Mouse (Mus musculus) CD4-positive naive resting alpha-beta T cell, adult 57 days (primary cell): ENCODE measurements around the gene Trpm5. TPM values are rescaled to one million over a fixed set of nuclear protein-coding genes. Genes with fewer than 3 reads are reported as not detected.

ENCODE experiments used
- total RNA-seq: library from RNA; stranded (reverse); gene quantifications from one replicate; pipeline ENCODE4 v1.2.4, GENCODE M21; 2023

The Trpm5 gene
- total RNA-seq: not detected

DNA sequence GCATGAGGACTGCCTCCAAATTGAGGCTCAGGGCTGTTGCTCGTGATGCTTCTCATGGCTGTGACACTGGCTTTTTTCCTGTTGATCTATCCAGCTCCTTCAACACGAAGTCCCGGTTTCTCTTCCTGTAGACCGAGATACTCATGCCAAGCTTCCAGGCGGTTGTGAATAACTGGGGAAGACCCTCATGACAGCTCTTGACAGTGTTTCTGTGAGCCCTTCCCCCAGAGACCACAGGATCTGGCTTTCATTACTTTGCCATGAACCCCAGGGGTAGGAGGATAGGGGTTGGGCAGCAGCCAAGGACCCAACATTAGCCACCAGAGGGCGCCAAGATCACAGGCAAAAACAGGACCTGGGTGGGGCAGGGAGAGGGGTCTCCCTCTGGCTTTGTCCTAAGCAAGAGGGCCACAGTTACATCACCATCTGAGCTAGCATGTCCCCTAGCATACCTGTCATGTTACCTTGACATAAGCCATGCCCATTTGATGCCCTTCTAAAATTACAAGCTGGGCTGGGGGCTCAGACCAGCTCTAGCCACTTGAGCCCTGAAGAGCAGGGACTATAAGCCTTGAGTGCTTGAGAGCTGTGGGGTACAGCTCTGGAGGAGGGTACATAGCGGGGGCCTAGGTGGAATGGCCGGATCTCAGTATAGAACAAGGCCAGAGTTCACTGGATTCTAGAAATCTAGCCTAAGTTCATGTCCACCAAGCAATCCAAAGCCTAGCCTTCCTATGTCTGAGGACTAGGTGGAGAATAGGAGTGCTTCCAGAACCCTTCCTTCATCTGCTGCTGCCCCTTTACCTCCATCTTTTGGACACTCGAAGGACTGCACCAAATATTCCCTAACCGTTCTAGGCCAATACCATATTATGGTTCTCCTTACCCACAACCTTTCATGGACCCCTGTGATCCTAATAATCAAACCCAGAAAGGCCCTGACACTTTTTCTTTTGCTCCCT lies at the start of gene Trpm5:
Gene Trpm5 (minus strand): TSS at position 51 of the 962 bp plus-strand sequence.

DNA sequence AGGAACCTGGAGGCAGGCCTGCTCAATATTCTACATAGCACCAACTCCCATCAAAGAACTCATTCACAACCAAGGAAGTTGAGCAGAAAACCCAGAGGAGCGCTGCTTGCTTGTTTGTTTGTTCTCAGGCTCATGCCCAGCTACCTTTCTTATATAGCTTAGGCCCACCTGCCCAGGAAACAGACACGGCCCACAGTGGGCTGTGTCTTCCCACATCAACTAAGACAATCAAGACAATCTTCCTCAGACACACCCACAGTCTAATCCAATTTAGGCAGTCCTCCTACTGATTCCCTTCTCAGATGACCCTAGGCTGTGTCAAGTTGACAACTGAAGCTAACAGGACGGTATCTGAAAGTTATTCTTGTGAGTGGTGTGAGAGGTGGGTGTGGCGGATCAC lies 11.6 kb upstream of the Trpm5 start, which contains the start of gene Kcnq1:
Gene Kcnq1 (plus strand): TSS at position 301 of the 400 bp plus-strand sequence.

DNA sequence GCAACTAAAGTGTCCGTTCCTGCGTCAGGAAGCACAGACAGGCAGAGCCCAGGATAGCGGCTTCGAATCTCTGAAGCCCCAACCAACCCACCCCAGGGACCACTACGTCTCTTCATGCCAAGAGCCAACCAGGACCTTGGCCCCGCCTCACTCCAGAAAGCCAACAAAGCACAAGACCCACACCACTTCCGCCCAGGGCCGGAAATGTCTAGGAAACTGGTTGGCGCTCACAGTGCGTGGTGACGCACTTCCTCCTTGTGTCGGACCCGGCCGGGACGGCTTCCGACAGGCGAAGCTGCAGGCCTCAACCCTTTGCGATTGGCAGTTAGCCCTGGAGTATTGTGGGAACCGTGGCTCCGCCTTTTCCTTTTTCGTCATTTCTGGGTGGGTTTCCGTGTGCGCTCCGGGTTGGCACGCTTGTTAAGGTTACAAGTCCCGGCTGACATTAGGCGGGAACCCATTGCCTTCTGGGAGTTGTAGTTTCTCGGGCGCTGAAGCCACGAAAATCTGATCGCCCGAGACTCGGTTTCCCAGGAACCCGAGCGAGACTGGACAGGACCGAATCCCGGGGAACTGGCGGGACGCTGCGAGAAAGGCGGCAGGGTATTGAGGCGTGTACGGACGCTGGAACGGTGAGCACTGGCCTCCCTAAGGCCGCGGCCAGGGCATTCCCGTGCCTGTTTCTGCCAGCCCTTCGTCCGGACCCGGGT lies 25.4 kb downstream of the Trpm5 start, which contains the start of gene Tssc4:
Gene Tssc4 (plus strand): TSS at position 368 of the 710 bp plus-strand sequence.

DNA sequence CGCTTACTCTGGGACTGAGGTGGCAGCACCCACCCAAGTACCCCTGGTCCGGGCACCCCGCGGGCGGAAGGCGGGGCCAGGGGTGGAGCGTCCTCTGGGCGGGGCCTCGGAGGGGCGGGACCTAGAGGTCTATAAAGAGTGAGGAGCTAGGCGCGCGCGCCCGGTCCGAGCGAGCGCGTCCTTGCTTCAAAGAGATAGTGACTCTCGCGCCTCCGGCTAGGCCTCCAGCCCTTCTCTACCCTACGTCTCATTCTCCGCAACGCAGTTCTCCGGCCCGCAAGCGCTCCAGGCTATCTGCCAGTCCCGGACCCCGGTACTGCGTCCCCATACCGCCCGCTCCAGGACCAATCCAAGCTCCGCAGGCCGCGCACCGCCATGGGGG lies 41.8 kb downstream of the Trpm5 start, which contains the start of gene Cd81:
Gene Cd81 (plus strand): TSS at position 114 of the 382 bp plus-strand sequence.

Other genes starting within 250 kb of the Trpm5 start
- gene Th, start 163.5 kb downstream of the Trpm5 start, total RNA-seq: not detected
- gene Ascl2, start 125.4 kb downstream of the Trpm5 start, total RNA-seq: not detected
- gene Tspan32, start 89.6 kb downstream of the Trpm5 start, total RNA-seq: 179 TPM
- gene Cd81, start 41.9 kb downstream of the Trpm5 start, total RNA-seq: 42.0 TPM
- 17.0 TPM for gene Tssc4, start 25.4 kb downstream of the Trpm5 start, total RNA-seq
- not detected for gene Kcnq1, start 11.7 kb upstream of the Trpm5 start, total RNA-seq